Mouse (Mus musculus) layer of hippocampus, adult 11-12 months (tissue): Measurements from ENCODE around the gene Kcnf1.
"Not testable (repeated sequence)": the region's sequence is repeated elsewhere in the genome, so short reads cannot be mapped to it uniquely, and the experiment has no call there.

ENCODE experiments used
- DNase-seq: peaks from one replicate; pipeline ENCODE4 v3.0.0; 2022; ENCODE audit warnings: low spot score

Gene Kcnf1

GRCm38 (mm10) chr12:17157558-17157957, 19.1 kb downstream of the Kcnf1 start:
- DNase-seq = no peak

- DNase-seq = no peak
Observed at GRCm38 (mm10) chr12:17155781-17156180, 20.9 kb downstream of the Kcnf1 start.

GRCm38 (mm10) chr12:17152840-17153239, 23.8 kb downstream of the Kcnf1 start:
- peak; percentile 37 for DNase-seq

- DNase-seq = peak; percentile 32
Observed at GRCm38 (mm10) chr12:17148920-17149319, 27.8 kb downstream of the Kcnf1 start.

- no peak for DNase-seq
Observed at GRCm38 (mm10) chr12:17141791-17142190, 34.9 kb downstream of the Kcnf1 start.

- DNase-seq = peak; percentile 58
Observed at GRCm38 (mm10) chr12:17140436-17140835, 36.3 kb downstream of the Kcnf1 start.

GRCm38 (mm10) chr12:17134546-17135096, 42.1 kb downstream of the Kcnf1 start:
- no peak for DNase-seq

- DNase-seq = no peak
Observed at GRCm38 (mm10) chr12:17132243-17132642, 44.4 kb downstream of the Kcnf1 start.

GRCm38 (mm10) chr12:17131563-17131962, 45.1 kb downstream of the Kcnf1 start:
- no peak for DNase-seq

GRCm38 (mm10) chr12:17122881-17123280, 53.8 kb downstream of the Kcnf1 start:
- DNase-seq = not testable (repeated sequence)
